Mouse (Mus musculus): ENCODE data around the gene Pygm. TPM values are rescaled to one million over a fixed set of nuclear protein-coding genes. Genes with fewer than 3 reads are reported as not detected.

Pygm gene
- polyA plus RNA-seq, 1 experiment from 2014 or later: 3.7 TPM

DNA sequence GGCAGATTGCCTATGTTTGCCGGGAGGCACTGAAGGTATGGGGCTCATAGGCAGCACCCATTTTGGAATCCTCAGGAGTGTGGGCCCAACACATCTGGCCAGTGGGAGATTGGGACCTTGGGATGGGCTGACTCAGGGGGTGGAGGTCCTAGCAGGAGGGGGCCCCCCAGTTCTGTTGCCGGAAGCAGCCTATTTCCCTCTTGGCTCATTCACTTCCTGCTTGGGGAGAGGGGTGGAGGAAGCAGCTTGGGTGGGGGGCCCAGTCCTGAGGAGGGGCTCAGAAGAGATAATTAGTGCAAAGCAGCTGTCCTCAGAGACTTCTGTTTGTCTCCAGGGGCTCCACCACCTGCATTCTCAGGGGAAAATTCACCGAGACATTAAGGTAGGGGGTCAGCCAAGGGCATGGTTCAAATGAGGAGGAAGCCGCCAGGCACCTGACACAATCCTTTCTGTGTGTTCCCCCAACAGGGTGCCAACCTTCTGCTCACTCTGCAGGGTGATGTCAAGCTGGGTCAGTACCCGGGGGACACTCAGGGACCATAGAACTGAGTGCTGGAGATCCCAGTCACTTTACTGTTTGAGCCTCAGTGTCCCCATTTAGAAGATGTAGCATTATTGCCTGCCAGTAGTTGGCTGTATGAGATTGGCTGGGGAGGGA lies 41.8 kb upstream of the Pygm start:
- no peak overlapping the region for H3K27ac ChIP-seq
- H3K4me3 ChIP-seq: no peak overlapping the region
- H3K36me3 ChIP-seq: peaks cover 76% of the 10 kb centered on the region
- no peak overlapping the region for H3K9ac ChIP-seq
- H3K9me3 ChIP-seq: no peaks in the 10 kb centered on the region
- ATAC-seq (ENCODE audit: insufficient number of reproducible peaks, insufficient read depth, low FRiP score, low TSS enrichment, low read depth): no peak
- peak overlapping the region; percentile 30 for H3K4me2 ChIP-seq
- no peaks in the 10 kb centered on the region for H3K27me3 ChIP-seq
- H3K4me1 ChIP-seq: peaks cover 20% of the 10 kb centered on the region
- 70% methylated on average over 5 of the region's 5 CpGs for WGBS

DNA sequence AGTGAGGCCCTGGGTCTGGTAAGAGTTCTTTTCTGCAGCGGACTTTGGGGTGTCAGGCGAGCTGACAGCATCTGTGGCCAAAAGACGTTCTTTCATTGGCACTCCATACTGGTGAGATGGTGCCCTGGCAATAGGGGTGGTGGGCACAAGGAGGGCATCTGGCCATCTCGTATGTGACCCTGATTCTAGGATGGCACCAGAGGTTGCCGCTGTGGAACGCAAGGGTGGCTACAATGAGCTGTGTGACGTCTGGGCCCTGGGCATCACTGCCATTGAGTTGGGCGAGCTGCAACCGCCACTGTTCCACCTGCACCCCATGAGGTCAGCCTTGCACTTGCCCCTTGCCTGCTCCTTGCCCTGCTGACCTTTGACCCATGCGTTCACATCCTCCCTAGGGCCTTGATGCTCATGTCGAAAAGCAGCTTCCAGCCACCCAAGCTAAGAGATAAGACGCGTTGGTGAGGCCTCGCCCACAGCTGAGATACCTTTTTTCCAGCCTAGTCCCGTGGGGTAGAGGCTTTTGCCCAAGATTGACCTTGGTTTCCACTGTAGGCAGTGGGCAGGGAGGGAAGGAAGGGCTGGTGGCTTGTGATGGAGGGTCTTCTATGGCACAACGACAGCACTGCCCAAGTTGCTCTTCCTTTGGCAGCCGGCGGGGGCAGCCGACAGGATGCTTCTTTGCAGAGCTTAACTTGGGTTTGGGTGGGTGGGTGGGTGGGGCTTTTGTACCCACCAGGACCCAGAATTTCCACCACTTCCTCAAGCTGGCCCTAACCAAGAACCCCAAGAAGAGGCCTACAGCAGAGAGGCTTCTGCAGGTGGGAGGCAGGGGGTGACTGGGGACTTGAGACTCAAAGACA lies 40.9 kb upstream of the Pygm start:
- 83% methylated on average over 19 of the region's 19 CpGs for whole genome bisulfite sequencing
- Histone ChIP-seq H3K27ac (no peak overlapping the region), H3K27me3 (no peaks in the 10 kb centered on the region), H3K36me3 (peaks cover 71% of the 10 kb centered on the region), H3K9me3 (no peaks in the 10 kb centered on the region), H3K9ac (no peak overlapping the region), H3K4me2 (no peak overlapping the region), H3K4me3 (no peak overlapping the region), H3K4me1 (peaks cover 18% of the 10 kb centered on the region)
- ATAC-seq (ENCODE audit: insufficient number of reproducible peaks, insufficient read depth, low FRiP score, low TSS enrichment, low read depth): no peak

DNA sequence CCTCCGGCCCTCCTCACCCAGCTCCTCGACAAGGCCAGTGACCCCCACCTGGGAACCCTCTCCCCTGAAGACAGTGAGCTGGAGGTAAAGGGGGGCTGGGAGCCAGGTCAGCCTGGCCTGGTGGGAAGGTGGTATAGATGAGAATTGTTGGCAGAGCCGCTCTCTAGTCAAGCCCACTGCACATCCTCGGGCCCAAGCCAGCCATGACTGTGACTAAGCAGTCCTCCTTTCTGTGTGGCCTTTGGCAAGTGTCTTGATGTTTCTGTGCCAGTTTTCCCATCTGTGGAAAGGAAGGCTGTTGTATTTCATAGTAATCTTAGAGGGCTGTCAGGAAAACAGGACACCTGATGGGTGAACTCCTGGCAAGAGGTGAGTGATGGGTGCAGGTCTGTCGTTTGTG lies 40.2 kb upstream of the Pygm start:
- Histone ChIP-seq H3K4me1 (peaks cover 23% of the 10 kb centered on the region), H3K9me3 (no peaks in the 10 kb centered on the region), H3K36me3 (peaks cover 66% of the 10 kb centered on the region), H3K9ac (no peak overlapping the region), H3K27ac (no peak overlapping the region), H3K4me3 (no peak overlapping the region), H3K27me3 (no peaks in the 10 kb centered on the region), H3K4me2 (no peak overlapping the region)
- ATAC-seq (ENCODE audit: insufficient number of reproducible peaks, insufficient read depth, low FRiP score, low TSS enrichment, low read depth): no peak
- WGBS: 86% methylated on average over 5 of the region's 5 CpGs

DNA sequence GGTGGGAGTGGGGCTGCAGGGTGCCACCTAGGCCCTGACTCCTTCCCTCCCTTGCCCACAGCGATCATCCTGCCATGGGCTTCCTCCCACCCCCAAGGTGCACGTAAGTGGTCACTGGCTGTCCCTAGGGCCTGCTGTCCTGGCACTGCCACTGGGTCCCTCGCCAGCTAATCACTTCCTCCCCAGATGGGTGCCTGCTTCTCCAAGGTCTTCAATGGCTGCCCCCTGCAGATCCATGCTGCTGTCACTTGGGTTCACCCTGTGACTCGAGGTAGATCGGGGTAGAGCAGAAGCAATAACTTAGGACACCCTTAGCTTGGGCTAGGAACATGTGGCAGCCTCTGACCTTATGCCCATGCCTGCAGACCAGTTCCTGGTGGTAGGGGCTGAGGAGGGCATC lies 38.2 kb upstream of the Pygm start:
- H3K27ac ChIP-seq: no peak overlapping the region
- H3K4me2 ChIP-seq: no peak overlapping the region
- H3K4me3 ChIP-seq: no peak overlapping the region
- H3K27me3 ChIP-seq: no peaks in the 10 kb centered on the region
- no peaks in the 10 kb centered on the region for H3K9me3 ChIP-seq
- 0 out of 2 replicates have a peak overlapping the region, but pooled peaks have one; percentile 6 for H3K9ac ChIP-seq
- WGBS: 95% methylated on average over 5 of the region's 5 CpGs
- peaks cover 19% of the 10 kb centered on the region for H3K4me1 ChIP-seq
- peaks cover 59% of the 10 kb centered on the region for H3K36me3 ChIP-seq
- ATAC-seq (ENCODE audit: insufficient number of reproducible peaks, insufficient read depth, low FRiP score, low TSS enrichment, low read depth): no peak

DNA sequence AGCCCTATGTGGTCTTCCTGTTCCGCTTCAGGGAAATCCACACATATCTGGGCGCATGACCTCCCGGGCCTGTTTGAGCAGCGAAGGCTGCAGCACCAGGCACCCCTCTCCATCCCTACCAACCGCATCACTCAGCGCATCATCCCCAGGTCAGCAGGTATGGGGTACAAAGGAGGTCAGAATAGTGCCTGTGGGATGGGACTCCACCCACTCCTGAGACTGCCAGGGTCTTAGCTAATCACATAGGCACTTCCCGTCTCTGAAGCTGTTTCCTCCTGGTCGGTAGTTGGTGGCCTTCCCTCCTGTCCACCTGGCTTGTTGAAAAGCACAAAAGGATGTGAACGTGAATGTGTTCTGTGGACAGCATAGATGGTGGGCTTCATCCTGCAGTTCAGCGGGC lies 37.5 kb upstream of the Pygm start:
- Histone ChIP-seq H3K4me1 (peaks cover 19% of the 10 kb centered on the region), H3K27ac (no peak overlapping the region; the same call in 1 of the 2 replicates), H3K4me2 (no peak overlapping the region), H3K9ac (no peak overlapping the region), H3K36me3 (peaks cover 59% of the 10 kb centered on the region), H3K4me3 (no peak overlapping the region), H3K9me3 (no peaks in the 10 kb centered on the region), H3K27me3 (no peaks in the 10 kb centered on the region)
- ATAC-seq (ENCODE audit: insufficient number of reproducible peaks, insufficient read depth, low FRiP score, low TSS enrichment, low read depth): no peak
- 88% methylated on average over 10 of the region's 10 CpGs for WGBS

DNA sequence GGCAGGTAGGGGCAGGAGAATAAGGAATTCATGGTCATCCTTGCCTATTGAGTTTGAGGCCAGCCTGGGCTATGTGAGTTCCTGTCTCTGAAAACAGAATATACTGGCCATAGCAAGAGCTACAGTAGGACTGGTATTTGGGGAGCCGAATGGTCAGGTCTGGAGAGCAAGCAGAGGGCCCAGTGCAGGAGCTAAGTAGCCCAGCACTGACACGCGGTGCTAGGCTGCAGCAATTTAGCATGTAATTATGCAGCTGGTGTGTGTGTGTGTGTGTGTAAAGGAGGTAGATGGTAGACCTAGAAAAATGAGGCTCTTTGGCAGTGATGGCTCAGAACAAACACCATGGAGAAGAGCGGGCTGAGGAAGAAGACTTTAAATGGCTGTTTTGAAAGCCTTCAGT lies 36.6 kb upstream of the Pygm start:
- WGBS: 92% methylated on average over 4 of the region's 4 CpGs
- H3K36me3 ChIP-seq: peaks cover 62% of the 10 kb centered on the region
- no peak for ATAC-seq (ENCODE audit: insufficient number of reproducible peaks, insufficient read depth, low FRiP score, low TSS enrichment, low read depth)
- H3K27me3 ChIP-seq: no peaks in the 10 kb centered on the region
- H3K27ac ChIP-seq: no peak overlapping the region
- H3K9me3 ChIP-seq: no peaks in the 10 kb centered on the region
- peaks cover 17% of the 10 kb centered on the region for H3K4me1 ChIP-seq
- no peak overlapping the region for H3K9ac ChIP-seq
- no peak overlapping the region for H3K4me2 ChIP-seq
- H3K4me3 ChIP-seq: no peak overlapping the region

DNA sequence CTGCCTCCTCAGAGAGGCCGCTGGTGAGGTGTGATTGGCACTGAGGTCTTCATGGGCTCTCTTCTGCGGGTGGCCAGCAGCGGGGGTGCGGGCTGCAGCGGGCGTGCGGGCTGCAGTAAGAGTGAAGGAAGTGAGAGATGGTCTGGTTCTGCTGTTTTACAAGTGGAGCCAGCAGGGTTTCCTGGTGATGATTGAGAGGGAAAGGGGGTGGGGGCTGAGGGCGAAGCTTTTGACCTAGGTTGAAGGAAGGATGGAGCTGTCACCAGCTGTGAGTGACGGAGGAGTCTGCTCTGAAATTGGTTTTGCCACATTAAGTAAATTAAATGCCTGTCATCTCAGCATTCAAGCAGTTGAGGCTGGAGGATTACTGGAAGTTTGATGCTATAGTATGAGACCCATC lies 35.5 kb upstream of the Pygm start:
- H3K4me1 ChIP-seq: peaks cover 17% of the 10 kb centered on the region
- WGBS: 49% methylated on average over 9 of the region's 9 CpGs
- H3K4me2 ChIP-seq: no peak overlapping the region
- ATAC-seq (ENCODE audit: insufficient number of reproducible peaks, insufficient read depth, low FRiP score, low TSS enrichment, low read depth): no peak
- 0 out of 2 replicates have a peak overlapping the region, but pooled peaks have one; percentile 11 for H3K9ac ChIP-seq
- H3K36me3 ChIP-seq: peaks cover 62% of the 10 kb centered on the region
- H3K27me3 ChIP-seq: no peaks in the 10 kb centered on the region
- no peak overlapping the region for H3K4me3 ChIP-seq
- no peaks in the 10 kb centered on the region for H3K9me3 ChIP-seq
- no peak overlapping the region for H3K27ac ChIP-seq

DNA sequence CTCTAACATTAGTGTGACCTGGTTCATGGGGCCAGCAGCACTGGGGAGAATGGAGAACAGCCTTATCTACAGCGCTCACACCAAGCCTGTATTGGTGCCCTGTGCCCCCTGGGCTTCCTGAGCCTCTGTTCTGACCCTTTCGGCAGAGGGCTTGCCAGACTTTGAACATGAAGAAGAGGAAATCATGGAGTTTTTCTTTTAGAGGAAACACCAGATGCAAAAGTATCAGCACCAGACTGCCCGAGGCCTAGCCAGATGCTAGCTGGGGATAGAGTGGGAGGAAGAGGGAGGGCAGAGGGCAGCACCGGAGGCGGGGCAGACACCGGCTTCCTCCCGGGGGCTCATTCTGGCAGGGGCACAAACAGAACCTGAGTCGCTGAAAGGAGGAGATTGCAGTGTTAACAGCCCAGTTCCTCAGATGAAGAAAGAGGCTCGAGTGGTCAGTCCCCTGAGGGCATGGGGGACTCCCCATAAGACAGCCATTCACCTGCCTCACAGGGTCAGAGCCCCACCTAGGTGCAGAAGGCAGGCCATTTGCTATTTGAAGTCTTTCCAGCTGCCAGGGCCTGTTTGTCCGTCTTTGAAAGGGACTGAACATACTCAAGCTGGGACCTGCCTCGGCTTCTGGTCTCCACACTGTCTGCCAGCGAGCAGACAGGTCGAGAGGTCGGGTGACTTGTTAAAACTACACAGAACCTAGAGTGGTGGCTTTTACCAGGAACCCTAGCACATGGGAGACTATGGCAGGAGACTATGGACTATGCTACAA lies 34.8 kb upstream of the Pygm start:
- Histone ChIP-seq H3K9me3 (no peaks in the 10 kb centered on the region), H3K4me3 (no peak overlapping the region), H3K4me2 (no peak overlapping the region), H3K36me3 (peaks cover 62% of the 10 kb centered on the region), H3K9ac (peak overlapping the region; percentile 40), H3K4me1 (peaks cover 17% of the 10 kb centered on the region), H3K27ac (no peak overlapping the region), H3K27me3 (no peaks in the 10 kb centered on the region)
- 21% methylated on average over 14 of the region's 14 CpGs for WGBS
- ATAC-seq (ENCODE audit: insufficient number of reproducible peaks, insufficient read depth, low FRiP score, low TSS enrichment, low read depth): no peak

DNA sequence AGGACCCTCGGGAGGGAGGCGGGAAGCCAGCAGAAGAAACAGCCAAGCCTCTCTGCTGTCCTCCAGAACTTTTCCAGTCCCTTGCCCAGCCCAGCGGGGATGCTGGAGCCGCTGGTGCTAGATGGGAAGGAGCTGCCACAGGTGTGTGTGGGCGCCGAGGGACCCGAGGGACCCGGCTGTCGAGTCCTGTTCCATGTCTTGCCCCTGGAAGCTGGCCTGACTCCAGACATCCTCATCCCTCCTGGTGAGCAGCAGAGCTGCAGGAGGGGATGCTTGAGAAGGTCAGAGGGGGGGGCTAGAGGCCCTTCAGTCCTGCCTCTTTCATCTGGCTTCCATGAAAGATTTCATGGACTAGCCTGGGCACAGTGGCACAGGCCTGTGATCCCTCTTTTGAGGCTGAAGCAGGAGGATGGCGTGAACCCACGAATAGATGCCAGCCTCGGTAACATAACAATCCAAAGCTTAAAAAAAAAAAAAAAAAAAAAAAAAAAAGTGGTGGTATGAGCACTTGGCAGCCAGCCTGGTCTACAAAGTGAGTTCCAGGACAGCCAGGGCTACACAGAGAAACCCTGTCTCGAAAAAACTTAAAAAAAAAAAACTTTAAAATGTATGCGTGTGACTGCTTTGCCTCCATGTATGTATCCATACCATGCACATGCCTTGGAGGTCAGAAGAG lies 32.6 kb upstream of the Pygm start:
- ATAC-seq (ENCODE audit: insufficient number of reproducible peaks, insufficient read depth, low FRiP score, low TSS enrichment, low read depth): no peak
- WGBS: 60% methylated on average over 14 of the region's 14 CpGs
- Histone ChIP-seq H3K27me3 (no peaks in the 10 kb centered on the region), H3K9ac (peak overlapping the region; percentile 46; the same call in 1 of the 2 replicates), H3K36me3 (peaks cover 41% of the 10 kb centered on the region), H3K27ac (peak overlapping the region; percentile 22; the same call in 1 of the 2 replicates), H3K4me3 (no peak overlapping the region), H3K9me3 (no peaks in the 10 kb centered on the region), H3K4me1 (peaks cover 17% of the 10 kb centered on the region), H3K4me2 (no peak overlapping the region)

DNA sequence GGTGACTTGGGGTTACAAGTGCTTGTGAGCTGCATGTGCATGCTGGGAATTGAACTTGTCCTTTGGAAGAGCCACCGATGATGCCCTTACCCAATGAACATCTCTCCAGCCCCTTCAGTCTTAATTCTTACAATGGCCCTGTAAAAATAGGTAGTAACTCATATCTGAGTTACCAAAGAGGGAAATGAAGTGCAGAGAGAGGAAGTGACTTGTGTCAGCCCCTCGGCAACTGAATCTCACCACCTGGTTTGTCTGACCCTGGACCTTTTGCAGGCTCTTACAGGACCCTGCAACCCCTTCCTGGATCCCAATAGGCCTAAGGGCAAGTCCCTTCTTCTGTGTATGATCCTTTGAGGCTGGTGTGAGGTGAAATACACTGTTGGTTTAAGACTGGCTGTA lies 32.1 kb upstream of the Pygm start:
- H3K4me2 ChIP-seq: no peak overlapping the region
- H3K27ac ChIP-seq: no peak overlapping the region
- H3K4me1 ChIP-seq: peaks cover 17% of the 10 kb centered on the region
- H3K27me3 ChIP-seq: no peaks in the 10 kb centered on the region
- no peaks in the 10 kb centered on the region for H3K9me3 ChIP-seq
- H3K36me3 ChIP-seq: peaks cover 35% of the 10 kb centered on the region
- H3K4me3 ChIP-seq: no peak overlapping the region
- no peak overlapping the region; the same call in 1 of the 2 replicates for H3K9ac ChIP-seq
- no peak for ATAC-seq (ENCODE audit: insufficient number of reproducible peaks, insufficient read depth, low FRiP score, low TSS enrichment, low read depth)
- 79% methylated on average over 2 of the region's 2 CpGs for WGBS

DNA sequence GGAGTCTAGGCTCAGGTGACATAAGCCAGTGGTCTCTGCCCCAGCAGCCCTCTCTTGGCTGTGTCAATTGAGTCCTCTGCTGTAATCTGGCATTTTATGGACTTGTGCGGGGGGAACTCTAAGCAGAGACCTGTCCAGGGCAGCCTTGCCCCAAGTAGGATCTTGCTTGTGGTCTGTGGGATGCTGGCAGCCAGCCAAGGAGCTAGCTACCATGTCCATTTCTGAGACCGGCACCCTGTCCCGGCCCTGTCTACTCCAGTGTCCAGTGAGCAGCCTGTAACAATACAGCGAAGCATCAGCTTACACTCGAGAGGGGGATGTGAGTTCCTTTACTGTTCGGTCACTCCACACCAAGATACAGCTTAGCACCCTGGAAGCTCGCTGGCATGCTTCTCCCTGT lies 30.2 kb upstream of the Pygm start:
- Histone ChIP-seq H3K27ac (no peak overlapping the region), H3K27me3 (no peaks in the 10 kb centered on the region), H3K4me2 (no peak overlapping the region), H3K4me3 (no peak overlapping the region), H3K4me1 (peaks cover 12% of the 10 kb centered on the region), H3K9me3 (no peaks in the 10 kb centered on the region), H3K9ac (no peak overlapping the region), H3K36me3 (peaks cover 31% of the 10 kb centered on the region)
- 80% methylated on average over 7 of the region's 7 CpGs for WGBS
- no peak for ATAC-seq (ENCODE audit: insufficient number of reproducible peaks, insufficient read depth, low FRiP score, low TSS enrichment, low read depth)

Data from embryonic facial prominence, embryonic 13.5 days (tissue).